Mouse (Mus musculus) limb, embryonic 12.5 days (tissue): Measurements from ENCODE around the gene Atp6v1b1. TPM values are rescaled to one million over a fixed set of nuclear protein-coding genes. Genes with fewer than 3 reads are reported as not detected.
"Not testable (repeated sequence)": the region's sequence is repeated elsewhere in the genome, so short reads cannot be mapped to it uniquely, and the experiment has no call there.

Experiments used
- ATAC-seq: fragments of 200-750 bp; cut with Nextera tagmentation; 2 replicates; pipeline ENCODE4 v1.8.0; 2017; ENCODE audit warnings: low read depth, moderate TSS enrichment; ENCODE audit not compliant: insufficient number of reproducible peaks, insufficient read depth, low FRiP score, low TSS enrichment
- H3K27ac ChIP-seq: fragments of 300-500 bp; sonication (generic); 2 replicates; pipeline ENCODE4 v1.5.1; 2016; ENCODE audit warnings: mild to moderate bottlenecking, moderate library complexity
- H3K27me3 ChIP-seq: fragments of 300-500 bp; sonication (generic); 2 replicates; pipeline ENCODE4 v1.6.1; 2016; ENCODE audit warnings: mild to moderate bottlenecking, moderate library complexity
- H3K36me3 ChIP-seq: fragments of 300-500 bp; sonication (generic); 2 replicates; pipeline ENCODE4 v1.6.1; 2016; ENCODE audit warnings: mild to moderate bottlenecking, moderate library complexity
- H3K4me1 ChIP-seq: fragments of 300-500 bp; sonication (generic); replicated peaks from 2 replicates; pipeline ENCODE4 v1.6.1; 2016
- H3K4me2 ChIP-seq: fragments of 300-500 bp; sonication (generic); 2 replicates; pipeline ENCODE4 v1.6.1; 2016; ENCODE audit warnings: mild to moderate bottlenecking, moderate library complexity
- H3K4me3 ChIP-seq: fragments of 300-500 bp; sonication (generic); replicated peaks from 2 replicates; pipeline ENCODE4 v1.5.1; 2016; ENCODE audit warnings: mild to moderate bottlenecking
- H3K9ac ChIP-seq: fragments of 300-500 bp; sonication (generic); replicated peaks from 2 replicates; pipeline ENCODE4 v1.6.1; 2016; ENCODE audit warnings: mild to moderate bottlenecking, moderate library complexity
- H3K9me3 ChIP-seq: fragments of 300-500 bp; sonication (generic); 2 replicates; pipeline ENCODE4 v1.6.1; 2016; ENCODE audit warnings: mild to moderate bottlenecking, moderate library complexity
- WGBS: fragments of 180-500 bp; shearing (Covaris S2); methylation state at CpG from one replicate; pipeline ENCODE4 v1.1.7; 2016; 5-methylcytosine and 5-hydroxymethylcytosine counted together
- polyA plus RNA-seq: library from polyadenylated mRNA; unstranded; fragments of >200 nt; fragmentation: Nextera tagmentation; extraction: Ambion mirVana; gene quantifications from 2 replicates; pipeline ENCODE4 v1.2.1, GENCODE M21; 2016

Atp6v1b1 gene
- polyA plus RNA-seq, 1 experiment from 2014 or later, result not detected

DNA sequence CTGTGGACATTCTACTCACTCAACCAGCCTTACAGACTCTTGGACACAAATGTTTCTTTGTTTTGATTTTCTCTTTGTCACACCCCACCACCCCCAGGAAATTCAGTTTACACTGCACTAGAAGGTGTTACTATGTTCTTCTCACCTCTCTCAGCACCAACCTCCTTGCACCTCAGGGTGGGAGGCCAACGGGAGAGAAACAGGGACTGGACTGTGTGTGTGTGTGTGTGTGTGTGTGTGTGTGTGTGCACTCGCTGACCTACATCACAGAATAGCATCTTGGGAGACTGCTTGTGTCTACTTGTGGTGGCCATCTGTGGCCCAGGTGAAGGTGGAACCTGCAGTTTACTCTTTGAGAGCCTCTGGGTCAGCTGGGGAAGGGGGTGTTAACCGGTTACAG is 43.6 kb downstream of the Atp6v1b1 start:
- H3K9ac ChIP-seq, result no peak overlapping the region
- no peak overlapping the region for H3K4me3 ChIP-seq
- no peak overlapping the region for H3K4me2 ChIP-seq
- WGBS, result 74% methylated on average over 3 of the region's 3 CpGs
- peaks cover 6% of the 10 kb centered on the region; the same call in 1 of the 2 replicates for H3K27me3 ChIP-seq
- H3K9me3 ChIP-seq, result no peaks in the 10 kb centered on the region
- H3K27ac ChIP-seq, result no peak overlapping the region
- no peaks in the 10 kb centered on the region for H3K36me3 ChIP-seq
- H3K4me1 ChIP-seq, result no peaks in the 10 kb centered on the region
- no peak for ATAC-seq

DNA sequence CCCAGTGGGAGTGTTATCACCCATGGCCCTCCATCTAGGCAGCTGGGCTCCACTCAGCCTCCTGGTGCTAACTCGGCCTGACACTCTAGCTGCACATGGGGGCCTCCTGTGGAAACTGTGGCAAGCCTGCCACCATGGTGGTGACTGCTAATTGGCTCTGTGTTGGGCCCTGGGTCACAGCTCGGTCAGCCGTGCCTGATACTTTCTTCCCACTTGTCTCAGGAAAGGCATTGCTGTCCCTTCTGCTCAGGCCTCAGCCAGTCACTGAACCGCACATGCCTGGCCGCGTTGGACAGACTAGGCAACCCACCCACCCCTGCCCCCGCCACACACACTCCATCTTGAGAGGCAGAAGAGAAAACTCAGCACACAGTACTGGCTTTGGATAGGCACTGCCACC is 45.8 kb downstream of the Atp6v1b1 start:
- no peaks in the 10 kb centered on the region for H3K4me1 ChIP-seq
- 81% methylated on average over 7 of the region's 7 CpGs for WGBS
- H3K36me3 ChIP-seq, result no peaks in the 10 kb centered on the region
- no peak overlapping the region for H3K4me2 ChIP-seq
- H3K27me3 ChIP-seq, result peaks cover 6% of the 10 kb centered on the region; the same call in 1 of the 2 replicates
- no peak overlapping the region for H3K4me3 ChIP-seq
- no peaks in the 10 kb centered on the region for H3K9me3 ChIP-seq
- no peak overlapping the region for H3K9ac ChIP-seq
- H3K27ac ChIP-seq, result no peak overlapping the region
- ATAC-seq, result no peak

DNA sequence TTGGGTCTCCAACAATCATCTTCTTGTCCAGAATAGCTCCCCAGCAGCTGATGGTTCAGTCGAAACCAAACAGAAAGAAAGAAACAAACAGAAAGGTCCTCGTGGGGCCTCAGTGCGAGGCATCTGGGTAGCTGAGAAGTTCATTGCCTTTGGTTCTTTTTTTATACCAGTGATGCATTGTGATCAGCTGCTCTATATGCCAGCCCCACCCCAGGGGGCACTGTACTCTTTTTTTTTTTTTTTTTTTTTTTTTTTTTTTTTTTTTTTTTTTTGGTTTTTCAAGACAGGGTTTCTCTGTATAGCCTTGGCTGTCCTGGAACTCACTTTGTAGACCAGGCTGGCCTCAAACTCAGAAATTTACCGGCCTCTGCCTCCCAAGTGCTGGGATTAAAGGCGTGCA is 47.7 kb downstream of the Atp6v1b1 start:
- not testable (repeated sequence) for H3K9ac ChIP-seq, H3K4me3 ChIP-seq, H3K9me3 ChIP-seq, H3K4me2 ChIP-seq, H3K4me1 ChIP-seq, H3K27me3 ChIP-seq, H3K27ac ChIP-seq, H3K36me3 ChIP-seq, ATAC-seq
- WGBS, result 85% methylated on average over 5 of the region's 5 CpGs

DNA sequence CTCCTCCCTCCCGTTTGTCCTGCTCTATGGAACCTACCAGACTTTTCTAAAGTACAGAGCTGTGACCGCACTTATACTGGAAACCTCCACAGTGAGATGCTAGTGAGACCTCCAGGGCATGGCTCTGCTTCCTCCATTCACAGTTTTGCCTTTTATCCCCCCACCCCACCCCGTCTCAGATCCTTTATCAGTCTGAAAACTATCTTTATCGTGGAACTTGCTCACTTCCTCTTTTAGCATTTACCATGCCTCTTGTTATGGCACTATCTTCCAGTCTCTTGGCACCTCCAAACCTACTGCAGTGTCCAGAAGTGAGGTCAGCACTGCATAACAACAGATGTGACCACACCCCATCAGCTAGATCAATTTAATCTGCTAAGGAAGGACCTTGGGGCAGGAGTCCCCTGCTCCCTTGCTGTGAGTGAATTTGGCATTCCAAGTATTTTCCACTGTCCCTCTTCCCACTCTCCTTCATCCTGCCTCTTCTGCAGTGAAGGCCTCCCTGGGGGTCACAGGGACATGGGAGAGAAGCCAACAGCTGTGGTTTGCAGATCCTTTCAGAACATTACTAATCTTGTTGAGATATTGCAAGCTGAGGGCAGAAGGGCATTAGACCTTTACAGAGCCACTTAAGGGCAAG is 48.6 kb downstream of the Atp6v1b1 start:
- no peaks in the 10 kb centered on the region for H3K36me3 ChIP-seq
- H3K27me3 ChIP-seq, result peaks cover 6% of the 10 kb centered on the region; the same call in 1 of the 2 replicates
- H3K9ac ChIP-seq, result no peak overlapping the region
- WGBS, result 67% methylated on average over 4 of the region's 4 CpGs
- no peak overlapping the region for H3K27ac ChIP-seq
- no peaks in the 10 kb centered on the region for H3K9me3 ChIP-seq
- H3K4me2 ChIP-seq, result no peak overlapping the region
- H3K4me1 ChIP-seq, result peaks cover 5% of the 10 kb centered on the region
- no peak overlapping the region for H3K4me3 ChIP-seq
- ATAC-seq, result no peak

DNA sequence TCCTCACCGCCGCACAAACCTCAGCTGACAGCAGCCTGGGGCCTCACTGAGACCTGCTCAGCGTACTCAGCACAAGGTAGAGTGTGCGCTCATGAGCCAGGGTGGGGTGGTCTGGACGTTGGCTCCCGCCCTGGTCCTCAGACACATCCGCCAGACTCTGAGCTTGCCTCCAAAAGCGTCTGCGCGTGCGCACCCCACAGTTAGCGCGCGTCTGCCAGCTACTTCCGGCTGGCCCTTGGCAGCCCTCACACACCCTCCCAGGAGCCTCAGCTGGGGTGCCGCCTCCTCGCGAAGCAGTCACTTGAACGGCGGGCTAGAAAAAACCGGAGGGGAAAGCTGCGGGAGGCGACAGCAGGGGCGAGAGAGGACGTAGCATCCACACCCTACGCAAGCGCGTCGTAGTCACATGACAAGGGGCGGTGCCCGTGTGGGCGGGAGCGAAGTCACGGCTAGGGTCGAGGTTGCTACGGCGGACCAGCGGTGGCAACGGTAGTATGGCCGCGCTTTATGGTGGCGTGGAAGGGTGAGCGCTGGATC is 52.0 kb downstream of the Atp6v1b1 start, which contains the start of gene Nagk:
TSS of gene Nagk (plus strand) at position 223 of the 537 bp plus-strand sequence.
- Histone ChIP-seq H3K9me3 (no peaks in the 10 kb centered on the region), H3K27me3 (no peaks in the 10 kb centered on the region), H3K27ac (peak within 1 kb of the TSS; percentile 95), H3K4me1 (peaks cover 5% of the 10 kb centered on the region), H3K36me3 (peaks cover 13% of the 10 kb centered on the region; the same call in 1 of the 2 replicates), H3K9ac (peak within 1 kb of the TSS; percentile 77), H3K4me3 (peak within 1 kb of the TSS; percentile 82), H3K4me2 (peak within 1 kb of the TSS; percentile 86)
- WGBS, result under 1% methylated on average over 43 of the region's 43 CpGs
- peak; percentile 95 for ATAC-seq

DNA sequence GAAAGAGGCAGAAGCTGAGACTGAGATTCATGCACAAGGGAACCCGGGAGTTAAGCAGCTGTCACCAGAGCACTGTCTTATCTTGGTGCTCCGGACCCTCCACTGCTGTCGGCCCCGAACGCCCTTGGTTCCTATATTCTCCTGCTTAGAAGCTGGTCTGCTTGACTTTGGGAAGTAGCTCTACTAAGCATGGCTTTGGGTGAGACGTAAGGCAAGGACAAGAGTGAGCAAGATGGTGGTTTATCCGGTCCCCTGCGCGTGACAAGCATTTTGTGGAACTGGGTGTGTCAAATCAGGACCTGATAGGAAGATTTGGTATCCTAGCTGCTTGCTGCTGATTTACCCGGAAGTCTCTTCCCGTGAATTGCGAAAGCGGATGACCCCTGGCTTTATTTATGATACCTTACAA is 52.7 kb downstream of the Atp6v1b1 start:
- Histone ChIP-seq H3K9ac (peak overlapping the region; percentile 77), H3K4me3 (peak overlapping the region; percentile 82), H3K27ac (peak overlapping the region; percentile 95), H3K4me2 (peak overlapping the region; percentile 86), H3K4me1 (peaks cover 5% of the 10 kb centered on the region), H3K27me3 (no peaks in the 10 kb centered on the region), H3K9me3 (no peaks in the 10 kb centered on the region), H3K36me3 (peaks cover 18% of the 10 kb centered on the region)
- 12% methylated on average over 13 of the region's 13 CpGs for WGBS
- ATAC-seq, result no peak

DNA sequence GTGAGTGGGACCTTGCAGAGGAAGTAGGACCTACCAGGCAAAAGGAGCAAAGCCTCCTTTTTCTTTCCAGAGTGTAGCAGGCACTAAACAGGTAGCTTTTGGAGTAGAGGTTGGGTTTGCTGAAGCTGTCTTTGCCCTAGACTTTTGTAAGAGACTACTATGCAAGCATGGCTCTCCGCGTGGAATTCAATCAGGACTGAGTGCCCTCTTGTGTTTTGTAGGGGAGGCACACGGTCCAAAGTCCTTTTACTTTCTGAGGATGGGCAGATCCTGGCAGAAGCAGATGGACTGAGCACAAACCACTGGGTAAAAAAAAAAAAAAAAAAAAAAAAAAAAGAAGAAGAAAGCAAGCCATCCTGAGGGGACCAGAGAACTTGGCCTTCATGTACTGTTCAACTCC is 53.9 kb downstream of the Atp6v1b1 start:
- no peak overlapping the region for H3K27ac ChIP-seq
- peaks cover 30% of the 10 kb centered on the region for H3K36me3 ChIP-seq
- no peak overlapping the region for H3K4me2 ChIP-seq
- no peaks in the 10 kb centered on the region for H3K27me3 ChIP-seq
- 53% methylated on average over 3 of the region's 3 CpGs for WGBS
- H3K9ac ChIP-seq, result no peak overlapping the region
- no peak for ATAC-seq
- no peaks in the 10 kb centered on the region for H3K9me3 ChIP-seq
- H3K4me3 ChIP-seq, result no peak overlapping the region
- H3K4me1 ChIP-seq, result peaks cover 5% of the 10 kb centered on the region

DNA sequence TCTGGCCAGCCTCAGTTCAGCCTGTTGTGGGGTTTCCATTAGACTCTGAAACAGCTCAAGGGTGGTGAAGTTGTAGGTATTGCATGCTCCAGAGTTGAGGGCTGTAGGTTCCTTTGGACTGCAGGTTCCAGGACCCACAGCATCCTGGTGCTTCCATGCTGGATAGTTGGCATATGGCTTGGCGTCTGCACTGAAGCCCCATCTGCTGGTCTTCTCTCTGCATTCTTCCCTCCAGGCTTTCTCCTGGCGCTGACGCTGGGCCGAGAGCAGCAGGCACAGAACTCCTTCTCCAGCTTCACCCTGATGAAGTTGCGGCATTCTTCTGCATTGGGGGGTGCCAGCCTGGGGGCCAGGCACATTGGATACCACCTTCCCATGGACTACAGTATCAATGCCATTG is 59.2 kb downstream of the Atp6v1b1 start:
- no peak overlapping the region for H3K27ac ChIP-seq
- no peak overlapping the region for H3K4me3 ChIP-seq
- no peak for ATAC-seq
- no peak overlapping the region for H3K4me2 ChIP-seq
- no peak overlapping the region for H3K9ac ChIP-seq
- WGBS, result 90% methylated on average over 5 of the region's 5 CpGs
- no peaks in the 10 kb centered on the region for H3K4me1 ChIP-seq
- no peaks in the 10 kb centered on the region for H3K27me3 ChIP-seq
- peaks cover 61% of the 10 kb centered on the region for H3K36me3 ChIP-seq
- no peaks in the 10 kb centered on the region for H3K9me3 ChIP-seq

DNA sequence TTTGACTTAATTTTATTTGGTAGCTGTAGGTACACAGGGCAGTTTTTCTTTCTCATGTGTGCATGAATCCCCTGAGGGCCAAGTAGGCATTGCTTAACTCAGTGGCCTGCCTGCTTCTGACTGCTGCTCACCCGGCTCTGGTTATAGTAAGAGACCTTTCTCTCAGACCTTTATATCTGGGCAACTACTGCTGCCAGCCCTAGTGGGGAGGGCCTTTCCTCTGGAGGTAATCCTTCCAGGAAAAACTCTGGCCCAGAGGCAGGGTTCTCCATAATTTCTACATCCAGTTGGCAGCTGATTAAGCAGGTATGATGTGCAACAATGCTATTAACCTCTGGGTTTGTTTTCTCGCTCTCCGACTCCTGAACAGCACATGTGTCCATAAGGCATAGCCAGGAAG is 60.1 kb downstream of the Atp6v1b1 start:
- Histone ChIP-seq H3K4me1 (no peaks in the 10 kb centered on the region), H3K9me3 (no peaks in the 10 kb centered on the region), H3K27me3 (no peaks in the 10 kb centered on the region), H3K36me3 (peaks cover 69% of the 10 kb centered on the region), H3K4me3 (no peak overlapping the region), H3K27ac (no peak overlapping the region), H3K4me2 (no peak overlapping the region), H3K9ac (no peak overlapping the region)
- no peak for ATAC-seq
- WGBS, result 91% methylated on average over 3 of the region's 3 CpGs

Other genes with a start within 250 kb of the Atp6v1b1 start
- gene Dguok, start 236.0 kb upstream of the Atp6v1b1 start, polyA plus RNA-seq, result 77.8 and 82.5 TPM in 2 replicates
- 1.2 and 1.4 TPM in 2 replicates for gene Actg2, start 206.7 kb upstream of the Atp6v1b1 start, polyA plus RNA-seq
- 19.2 and 19.4 TPM in 2 replicates for gene Stambp, start 170.3 kb upstream of the Atp6v1b1 start, polyA plus RNA-seq
- not detected in 2 replicates for gene Clec4f, start 86.8 kb upstream of the Atp6v1b1 start, polyA plus RNA-seq
- gene Cd207, start 65.1 kb upstream of the Atp6v1b1 start, polyA plus RNA-seq, result not detected in 2 replicates
- 0.76 and 1.1 TPM in 2 replicates for gene Vax2, start 31.7 kb upstream of the Atp6v1b1 start, polyA plus RNA-seq
- 0.23 and 0.25 TPM in 2 replicates for gene Ankrd53, start 19.7 kb downstream of the Atp6v1b1 start, polyA plus RNA-seq
- gene Tex261, start 32.8 kb downstream of the Atp6v1b1 start, polyA plus RNA-seq, result 76.9 and 79.9 TPM in 2 replicates
- 35.3 and 36.8 TPM in 2 replicates for gene Nagk, start 52.0 kb downstream of the Atp6v1b1 start, polyA plus RNA-seq
- gene Paip2b, start 88.8 kb downstream of the Atp6v1b1 start, polyA plus RNA-seq, result 16.6 and 19.2 TPM in 2 replicates
- gene Zfp638, start 124.1 kb downstream of the Atp6v1b1 start, polyA plus RNA-seq, result 81.7 and 82.8 TPM in 2 replicates